Mouse (Mus musculus) liver, embryonic 14.5 days (tissue): ENCODE measurements around the gene Scml4. TPM values are rescaled to one million over a fixed set of nuclear protein-coding genes. Genes with fewer than 3 reads are reported as not detected.
A peak's percentile ranks its signal among the peaks of the same experiment; 100 is the strongest.

Source experiments
- ATAC-seq: fragments of 200-750 bp; cut with Nextera tagmentation; 2 replicates; pipeline ENCODE4 v1.8.0; 2017; ENCODE audit warnings: moderate number of reproducible peaks, mild to moderate bottlenecking, moderate library complexity; ENCODE audit not compliant: insufficient read depth
- DNase-seq, 3 experiments: peaks; one replicate each; pipeline ENCODE4 v3.0.0-alpha.2; 2012 to 2013; ENCODE audit warnings: low read depth in 3 of 3, low spot score in 3 of 3
- H3K27ac ChIP-seq: fragments of 300-500 bp; sonication (generic); 2 replicates; pipeline ENCODE4 v1.5.1; 2014; ENCODE audit warnings: moderate library complexity, mild to moderate bottlenecking, control low read depth, inconsistent platforms
- H3K27me3 ChIP-seq: fragments of 300-500 bp; sonication (generic); 2 replicates; pipeline ENCODE4 v1.6.1; 2014; ENCODE audit warnings: mild to moderate bottlenecking, low read length, moderate library complexity; ENCODE audit not compliant: control insufficient read depth, insufficient read depth
- H3K36me3 ChIP-seq: fragments of 300-500 bp; sonication (generic); replicated peaks from 2 replicates; pipeline ENCODE4 v1.6.1; 2014; ENCODE audit warnings: low read depth; ENCODE audit not compliant: control insufficient read depth, insufficient read depth
- H3K4me1 ChIP-seq, 2 experiments: fragments of 200-500 bp in 1 of 2; fragments of 300-500 bp in 1 of 2; sonication (generic) in 1 of 2; replicated peaks; 2 replicates each; pipeline ENCODE4 v1.6.1; 2012 to 2014; ENCODE audit warnings: antibody characterized with exemption in 1 of 2, inconsistent platforms in 1 of 2, low read length in 1 of 2; ENCODE audit not compliant: control insufficient read depth in 2 of 2, insufficient read depth in 2 of 2
- H3K4me2 ChIP-seq: fragments of 300-500 bp; sonication (generic); 2 replicates; pipeline ENCODE4 v1.6.1; 2014; ENCODE audit warnings: low read depth, mild to moderate bottlenecking, control low read depth, moderate library complexity
- H3K4me3 ChIP-seq, 2 experiments: fragments of 200-500 bp in 1 of 2; fragments of 300-500 bp in 1 of 2; sonication (generic) in 1 of 2; 2 replicates each; pipeline ENCODE4 v1.5.1; 2012 to 2014; ENCODE audit warnings: low read depth in 2 of 2, low read length in 2 of 2, mild to moderate bottlenecking in 2 of 2, control low read depth in 1 of 2, inconsistent platforms in 1 of 2, moderate library complexity in 1 of 2; ENCODE audit not compliant: insufficient read depth in 1 of 2
- H3K9ac ChIP-seq: fragments of 300-500 bp; sonication (generic); replicated peaks from 2 replicates; pipeline ENCODE4 v1.6.1; 2014; ENCODE audit warnings: mild to moderate bottlenecking, control low read depth, moderate library complexity
- H3K9me3 ChIP-seq: fragments of 300-500 bp; sonication (generic); 2 replicates; pipeline ENCODE4 v1.6.1; 2016; ENCODE audit warnings: low read length, mixed read lengths; ENCODE audit not compliant: control insufficient read depth
- CTCF ChIP-seq: IDR thresholded peaks from 2 replicates; pipeline ENCODE4 v1.5.1; 2016; ENCODE audit warnings: antibody characterized with exemption, low read depth, control low read depth
- EP300 ChIP-seq: IDR thresholded peaks from 2 replicates; pipeline ENCODE4 v1.6.1; 2016; ENCODE audit warnings: antibody characterized with exemption, low read depth
- WGBS: fragments of 180-500 bp; shearing (Covaris S2); extraction: QIAGEN DNeasy Blood & Tissue Kit; methylation state at CpG from one replicate; pipeline ENCODE4 v1.1.7; 2014; ENCODE audit not compliant: insufficient replicate concordance; 5-methylcytosine and 5-hydroxymethylcytosine counted together
- polyA plus RNA-seq, 2 experiments: library from polyadenylated mRNA; depleted of rRNA in 1 of 2; stranded (reverse) in 1 of 2; unstranded in 1 of 2; fragments of >200 nt; fragmentation: Nextera tagmentation in 1 of 2; extraction: Ambion mirVana in 1 of 2; gene quantifications; 2 replicates each; pipeline versions ENCODE4 v1.2.1 to v1.2.3; 2012 to 2014

The Scml4 gene
- polyA plus RNA-seq, 2 experiments = 0.15 to 0.19 TPM

GRCm38 (mm10) chr10:42972504-42973172 lies 112.5 kb downstream of the Scml4 start:
- DNase-seq (peak in 1 of 3 experiments; percentile 27), ATAC-seq (no peak)
- 21% methylated on average over 18 of the region's 18 CpGs for WGBS
- no peaks in the 10 kb centered on the region for H3K27me3 ChIP-seq
- no peaks in the 10 kb centered on the region for H3K4me1 ChIP-seq
- H3K27ac ChIP-seq = no peak overlapping the region
- no peaks in the 10 kb centered on the region for H3K9me3 ChIP-seq
- TF ChIP-seq CTCF = peak; percentile 71
- TF ChIP-seq EP300 = no peak
- H3K9ac ChIP-seq = no peak overlapping the region
- H3K4me3 ChIP-seq = no peak overlapping the region
- no peaks in the 10 kb centered on the region for H3K36me3 ChIP-seq
- no peak overlapping the region; the same call in 1 of the 2 replicates for H3K4me2 ChIP-seq

- TF ChIP-seq EP300 (no peak), CTCF (no peak)
- Histone ChIP-seq H3K4me2 (no peak overlapping the region), H3K4me1 (no peaks in the 10 kb centered on the region), H3K27ac (no peak overlapping the region), H3K27me3 (no peaks in the 10 kb centered on the region), H3K9me3 (no peaks in the 10 kb centered on the region), H3K4me3 (no peak overlapping the region), H3K36me3 (no peaks in the 10 kb centered on the region), H3K9ac (no peak overlapping the region)
- no peak for ATAC-seq
- DNase-seq = no peak
- 59% methylated on average over 4 of the region's 4 CpGs for WGBS
Observed at GRCm38 (mm10) chr10:42973537-42973936, 113.4 kb downstream of the Scml4 start.

- no peaks in the 10 kb centered on the region for H3K4me1 ChIP-seq
- H3K27me3 ChIP-seq = no peaks in the 10 kb centered on the region
- no peaks in the 10 kb centered on the region for H3K36me3 ChIP-seq
- WGBS = 54% methylated on average over 6 of the region's 6 CpGs
- H3K27ac ChIP-seq = no peak overlapping the region
- H3K4me2 ChIP-seq = no peak overlapping the region
- DNase-seq (no peak), ATAC-seq (no peak)
- no peaks in the 10 kb centered on the region for H3K9me3 ChIP-seq
- no peak overlapping the region for H3K9ac ChIP-seq
- H3K4me3 ChIP-seq = no peak overlapping the region
- TF ChIP-seq EP300 (no peak), CTCF (no peak)
Observed at GRCm38 (mm10) chr10:42976577-42976976, 116.4 kb downstream of the Scml4 start.

GRCm38 (mm10) chr10:42978346-42978745 lies 118.2 kb downstream of the Scml4 start:
- Histone ChIP-seq H3K9me3 (no peaks in the 10 kb centered on the region), H3K4me3 (no peak overlapping the region), H3K27me3 (no peaks in the 10 kb centered on the region), H3K4me2 (no peak overlapping the region), H3K27ac (no peak overlapping the region), H3K36me3 (no peaks in the 10 kb centered on the region), H3K4me1 (no peaks in the 10 kb centered on the region), H3K9ac (no peak overlapping the region)
- no peak for ATAC-seq
- 53% methylated on average over 3 of the region's 3 CpGs for WGBS
- DNase-seq = no peak
- TF ChIP-seq CTCF = no peak
- no peak for TF ChIP-seq EP300

- ATAC-seq (no peak), DNase-seq (no peak)
- no peak overlapping the region for H3K27ac ChIP-seq
- no peak overlapping the region for H3K4me3 ChIP-seq
- no peaks in the 10 kb centered on the region for H3K9me3 ChIP-seq
- no peak overlapping the region for H3K4me2 ChIP-seq
- no peaks in the 10 kb centered on the region for H3K27me3 ChIP-seq
- H3K4me1 ChIP-seq = no peaks in the 10 kb centered on the region
- no peaks in the 10 kb centered on the region for H3K36me3 ChIP-seq
- TF ChIP-seq EP300 (no peak), CTCF (no peak)
- no peak overlapping the region for H3K9ac ChIP-seq
- 56% methylated on average over 7 of the region's 7 CpGs for WGBS
Observed at GRCm38 (mm10) chr10:42980999-42981757, 121.0 kb downstream of the Scml4 start.
